Mouse (Mus musculus) layer of hippocampus, adult 2 months (tissue): ENCODE data around the gene Prop1. TPM values are rescaled to one million over a fixed set of nuclear protein-coding genes. Genes with fewer than 3 reads are reported as not detected.

ENCODE experiments used
- DNase-seq, 2 experiments: peaks; one replicate each; pipeline ENCODE4 v3.0.0; 2022; ENCODE audit warnings: low spot score in 2 of 2
- H3K27ac ChIP-seq: fragments of 200-600 bp; 2 replicates; pipeline ENCODE4 v1.8.1; 2022
- H3K4me3 ChIP-seq: fragments of 200-600 bp; 2 replicates; pipeline ENCODE4 v1.8.1; 2022; ENCODE audit warnings: mild to moderate bottlenecking
- CTCF ChIP-seq: fragments of 200-600 bp; conservative IDR thresholded peaks from 2 replicates; pipeline ENCODE4 v1.8.1; 2022; ENCODE audit warnings: antibody characterized with exemption, mild to moderate bottlenecking, moderate library complexity
- long read RNA-seq, 2 experiments: library from polyadenylated mRNA; stranded (forward); transcript quantifications; one replicate each; pipeline ENCODE4 v2.0.0; 2021; ENCODE audit warnings: borderline mapping rate in 2 of 2
- total RNA-seq, 2 experiments: library from RNA; stranded (reverse); gene quantifications; 2 replicates each; pipeline ENCODE4 v1.2.3; 2021

The Prop1 gene
- total RNA-seq = not detected
- long read RNA-seq, experiment 1 = 0 reads
- long read RNA-seq, experiment 2 = 0 reads

DNA sequence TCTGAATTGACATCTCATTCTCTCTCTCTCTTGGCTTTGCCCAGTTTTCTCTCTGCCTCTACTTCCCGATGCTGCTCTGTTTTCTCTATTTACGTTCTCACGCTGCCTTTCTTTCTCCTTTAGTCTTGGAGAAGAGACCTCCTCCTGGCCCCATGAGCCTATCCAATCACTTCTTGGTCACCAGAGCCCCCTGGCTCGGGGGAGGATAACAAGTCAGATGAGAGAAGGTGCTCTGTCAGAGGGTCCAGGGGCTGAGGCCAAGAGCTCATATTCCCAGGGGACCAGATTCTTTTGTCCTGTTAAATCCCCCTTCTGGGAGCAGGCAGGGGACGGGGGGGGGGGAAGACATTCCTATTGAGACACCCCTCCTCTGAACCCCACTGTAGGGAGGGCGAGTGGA, at the start of gene Prop1:
Prop1 (minus strand) TSS at position 101 of the 400 bp plus-strand sequence.
- Histone ChIP-seq H3K4me3 (no peak within 1 kb of the TSS), H3K27ac (no peak within 1 kb of the TSS)
- DNase-seq = no peak
- no peak for TF ChIP-seq CTCF

- no peak for TF ChIP-seq CTCF
- H3K4me3 ChIP-seq = no peak within 1 kb of the TSS
- DNase-seq = no peak
- H3K27ac ChIP-seq = no peak within 1 kb of the TSS
Observed at GRCm38 (mm10) chr11:51003296-51003695, 49.7 kb upstream of the Prop1 start, which contains the start of gene Olfr51. Gene Olfr51 (plus strand): TSS chr11:51003596.

GRCm38 (mm10) chr11:50981667-50982066, 28.1 kb upstream of the Prop1 start, which contains the start of gene Olfr1377:
Gene Olfr1377 (plus strand): TSS chr11:50981967.
- Histone ChIP-seq H3K27ac (no peak within 1 kb of the TSS), H3K4me3 (no peak within 1 kb of the TSS)
- DNase-seq = no peak
- TF ChIP-seq CTCF = no peak

DNA sequence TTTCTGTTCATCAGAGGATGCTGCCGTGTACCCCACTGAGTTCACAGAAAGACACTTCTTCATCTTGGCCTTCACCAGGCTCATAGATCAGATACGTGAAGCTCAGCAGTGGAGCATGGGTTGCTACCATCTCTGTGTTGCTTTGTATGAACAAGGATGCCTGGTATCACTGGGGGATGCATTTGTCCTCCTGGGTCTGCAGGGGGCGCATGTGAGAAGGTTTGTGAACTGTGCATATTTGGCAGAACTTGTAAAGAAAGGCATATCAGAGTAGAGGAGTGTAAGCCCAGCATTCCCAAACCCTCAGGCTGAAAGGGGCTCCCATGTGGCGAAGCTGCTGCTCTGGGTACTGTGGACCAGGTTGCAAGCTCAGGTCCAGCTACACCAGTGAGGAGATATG, 23.7 kb upstream of the Prop1 start:
- peak; percentile 47 for TF ChIP-seq CTCF
- no peak overlapping the region for H3K4me3 ChIP-seq
- no peak overlapping the region for H3K27ac ChIP-seq
- DNase-seq = no peak

DNA sequence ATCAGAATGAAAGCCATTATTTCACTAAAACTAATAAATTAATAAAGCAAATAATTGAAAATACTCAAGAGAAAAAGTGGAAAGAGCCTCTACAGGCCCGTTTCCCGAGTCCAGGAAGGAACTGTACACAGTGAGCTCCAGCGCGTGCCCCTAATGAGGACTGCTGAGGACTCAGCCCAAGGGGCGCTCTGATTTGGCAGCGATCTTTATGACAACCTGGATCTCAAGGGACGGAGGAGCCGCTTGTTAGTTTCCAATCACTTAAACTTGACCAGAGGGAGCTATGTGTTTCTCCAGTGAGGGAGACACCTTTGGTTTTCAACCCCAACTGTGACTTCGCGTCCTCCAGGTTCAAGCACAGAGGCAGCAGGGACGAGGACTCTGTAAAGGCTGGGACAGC, 12.7 kb upstream of the Prop1 start, which contains the start of gene Olfr1378:
Olfr1378 (plus strand) TSS at position 301 of the 400 bp plus-strand sequence.
- no peak within 1 kb of the TSS for H3K27ac ChIP-seq
- H3K4me3 ChIP-seq = no peak within 1 kb of the TSS
- no peak for TF ChIP-seq CTCF
- no peak for DNase-seq

DNA sequence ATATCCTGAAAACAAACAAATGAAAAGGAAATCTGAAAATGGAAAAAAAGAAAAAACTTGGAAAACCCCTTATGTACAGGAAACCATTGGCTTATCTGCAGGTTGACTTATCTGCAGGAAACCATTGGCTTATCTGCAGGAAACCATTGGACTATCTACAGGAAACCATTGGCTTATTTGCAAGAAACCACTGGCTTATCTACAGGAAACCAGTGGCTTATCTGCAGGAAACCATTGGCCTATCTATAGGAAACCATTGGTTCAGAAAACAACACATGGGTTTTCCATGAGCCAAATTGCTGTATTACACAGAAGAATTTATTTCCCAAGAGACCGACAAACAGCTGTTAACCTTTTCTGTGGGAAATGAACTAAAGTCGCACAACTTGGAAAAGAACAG, 11.3 kb upstream of the Prop1 start:
- no peak for TF ChIP-seq CTCF
- no peak for DNase-seq
- no peak overlapping the region for H3K27ac ChIP-seq
- H3K4me3 ChIP-seq = no peak overlapping the region

DNA sequence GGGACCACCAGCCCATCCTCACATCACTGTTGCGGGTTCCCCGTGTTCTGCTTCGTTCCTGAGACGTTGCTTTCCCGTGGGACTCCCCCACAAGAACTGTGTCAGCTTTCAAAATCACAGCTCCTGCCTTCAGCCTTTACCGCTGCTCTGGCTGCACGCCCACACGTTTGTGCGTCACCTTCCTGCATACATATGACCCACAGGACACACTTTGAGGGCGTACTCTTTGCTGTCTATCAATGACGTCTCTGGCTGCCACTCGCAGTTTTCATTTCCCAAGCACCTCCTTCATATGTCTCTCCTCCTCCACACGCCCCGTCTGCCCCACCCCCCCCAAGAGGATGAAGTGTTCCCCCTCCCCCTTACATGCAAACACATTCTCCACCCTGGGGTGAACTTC, 1.3 kb downstream of the Prop1 start:
- no peak for TF ChIP-seq CTCF

GRCm38 (mm10) chr11:50943506-50943905, 10.1 kb downstream of the Prop1 start, which contains the start of gene 4933414I15Rik:
Gene 4933414I15Rik (minus strand): TSS chr11:50943765.
- no peak for TF ChIP-seq CTCF
- no peak for DNase-seq
- no peak within 1 kb of the TSS for H3K4me3 ChIP-seq
- no peak within 1 kb of the TSS for H3K27ac ChIP-seq

More for the DNA sequence above, 1.3 kb downstream of the Prop1 start:
- H3K4me3 ChIP-seq = no peak overlapping the region
- no peak for DNase-seq
- H3K27ac ChIP-seq = no peak overlapping the region

DNA sequence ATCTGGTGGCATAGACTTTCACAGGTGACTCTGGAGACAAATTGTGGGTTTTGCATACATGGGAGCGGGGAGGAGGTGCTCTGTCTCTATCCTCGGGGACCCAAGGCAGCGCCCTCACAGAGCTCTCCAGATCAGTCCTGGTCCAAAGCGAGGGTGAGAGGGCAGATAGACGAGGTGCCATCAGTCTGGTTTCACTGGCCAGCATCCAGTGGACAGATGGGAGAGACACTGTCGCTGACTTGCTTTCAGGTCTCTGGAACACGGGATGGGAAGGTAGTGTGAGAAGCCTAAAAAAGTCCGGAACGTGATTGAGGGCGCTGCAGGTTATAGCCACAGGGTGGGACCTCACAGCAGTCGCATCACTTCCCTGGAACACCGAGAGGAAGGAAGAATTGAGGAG, 11.2 kb downstream of the Prop1 start:
- Histone ChIP-seq H3K27ac (no peak overlapping the region), H3K4me3 (no peak overlapping the region)
- no peak for TF ChIP-seq CTCF
- DNase-seq = no peak

- TF ChIP-seq CTCF = peak; percentile 89
- no peak overlapping the region for H3K4me3 ChIP-seq
- H3K27ac ChIP-seq = no peak overlapping the region
- DNase-seq = peak in 1 of 2 experiments; percentile 35
Observed at GRCm38 (mm10) chr11:50939621-50940366, 13.8 kb downstream of the Prop1 start.

DNA sequence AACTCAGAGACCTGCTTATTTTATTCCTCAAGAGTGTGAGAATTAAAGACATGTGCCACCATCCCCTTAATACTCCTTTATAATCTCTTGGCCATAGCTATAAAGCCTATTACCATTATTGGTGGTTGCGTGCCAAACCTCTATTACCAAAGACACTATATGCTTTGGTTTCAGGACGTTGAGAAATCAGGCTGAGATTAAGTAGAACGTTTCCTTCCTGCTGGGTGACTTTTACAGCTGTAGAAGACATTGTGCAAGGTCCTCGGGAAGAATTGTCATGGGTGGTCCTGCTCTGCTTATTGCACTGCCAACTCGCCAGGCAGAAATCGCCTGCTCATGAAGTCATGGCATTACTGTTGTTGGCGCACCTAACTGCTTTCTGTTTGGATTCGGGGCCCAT, 15.1 kb downstream of the Prop1 start:
- TF ChIP-seq CTCF = no peak
- Histone ChIP-seq H3K27ac (no peak overlapping the region), H3K4me3 (no peak overlapping the region)
- DNase-seq = no peak

DNA sequence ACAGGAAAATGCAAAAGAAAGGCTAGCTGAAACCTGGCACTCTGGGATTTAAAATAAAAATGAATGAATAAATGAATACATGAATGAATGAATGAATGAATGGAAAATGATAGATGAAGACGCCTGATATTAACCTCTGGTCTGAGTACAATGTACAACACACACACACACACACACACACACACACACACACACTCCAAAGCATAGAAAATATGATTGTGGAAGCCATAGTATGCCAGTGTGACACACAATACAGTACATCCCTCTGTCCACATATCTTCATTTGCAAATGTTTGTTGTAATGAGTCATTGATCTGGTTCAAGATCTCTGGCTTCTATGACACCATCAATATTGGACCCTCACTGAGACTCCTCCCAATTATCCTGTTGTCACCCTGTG, 21.5 kb downstream of the Prop1 start:
- no peak for DNase-seq
- Histone ChIP-seq H3K4me3 (peak overlapping the region; percentile 91), H3K27ac (peak overlapping the region; percentile 97)
- no peak for TF ChIP-seq CTCF

DNA sequence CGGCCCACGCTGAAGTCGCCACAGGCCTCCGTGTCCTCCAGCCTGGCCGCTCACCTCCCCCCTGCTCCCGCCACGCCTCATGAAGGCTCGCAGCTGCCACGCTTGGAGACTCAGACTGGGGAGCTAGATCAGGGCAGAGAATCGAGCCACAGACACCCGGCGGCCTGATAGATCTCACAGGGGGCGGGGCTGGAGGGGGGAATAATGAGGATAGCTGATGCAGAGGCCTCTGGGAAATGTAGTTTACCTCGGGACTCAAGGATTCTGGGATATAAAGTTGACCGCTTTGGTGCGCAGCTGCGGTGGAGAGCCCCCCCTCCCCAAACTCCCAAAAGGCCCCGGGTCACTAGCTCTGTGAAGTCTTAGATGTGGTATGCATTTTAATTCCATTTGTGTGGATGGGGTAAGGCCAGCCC, 22.1 kb downstream of the Prop1 start, which contains the start of gene Zfp354b:
Zfp354b (minus strand) TSS at position 183 of the 416 bp plus-strand sequence.
- Histone ChIP-seq H3K27ac (peak within 1 kb of the TSS; percentile 97), H3K4me3 (peak within 1 kb of the TSS; percentile 91)
- no peak for TF ChIP-seq CTCF
- peak; percentile 85 to 91 for DNase-seq

DNA sequence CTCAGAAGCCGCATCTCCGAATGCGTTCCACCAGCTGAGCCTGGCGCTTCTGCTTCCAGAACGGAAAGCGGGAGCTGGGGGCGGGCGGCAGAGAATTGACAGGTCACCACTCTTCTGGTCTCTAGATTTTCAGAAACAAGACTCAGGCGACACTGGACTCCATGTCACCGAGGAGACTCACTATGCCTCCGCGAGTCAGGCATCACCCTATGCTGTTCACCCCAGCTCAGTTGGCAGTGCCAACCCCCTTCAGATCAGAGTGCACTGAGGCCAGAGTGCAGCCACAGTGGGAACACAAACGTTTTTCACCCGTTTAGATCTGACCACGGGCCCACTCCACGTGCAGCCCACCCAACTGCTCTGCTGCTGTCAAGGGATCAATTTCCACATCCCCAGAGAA, 22.5 kb downstream of the Prop1 start:
- DNase-seq = peak in 1 of 2 experiments; percentile 17
- no peak for TF ChIP-seq CTCF
- Histone ChIP-seq H3K27ac (peak overlapping the region; percentile 97), H3K4me3 (peak overlapping the region; percentile 91)
